Mouse (Mus musculus) heart, adult 9 months (tissue): ENCODE results near the gene Abraxas2.

ENCODE experiments used
- DNase-seq, 2 experiments: peaks; one replicate each; pipeline ENCODE4 v3.0.0; 2022; ENCODE audit warnings: low spot score in 2 of 2

The Abraxas2 gene

GRCm38 (mm10) chr7:132859042-132859958 is at the start of gene Abraxas2:
TSS of gene Abraxas2 (plus strand) at chr7:132859225.
- peak; percentile 86 to 88 for DNase-seq

- no peak for DNase-seq
Observed at GRCm38 (mm10) chr7:132809721-132810120, 49.3 kb upstream of the Abraxas2 start.

- DNase-seq, result peak; percentile 70 to 75
Observed at GRCm38 (mm10) chr7:132810368-132810767, 48.7 kb upstream of the Abraxas2 start.

GRCm38 (mm10) chr7:132810879-132811278 is 48.1 kb upstream of the Abraxas2 start:
- DNase-seq, result peak; percentile 87 to 91

- peak in 1 of 2 experiments; percentile 62 for DNase-seq
Observed at GRCm38 (mm10) chr7:132811716-132812618, 47.1 kb upstream of the Abraxas2 start.

GRCm38 (mm10) chr7:132812619-132813415 is 46.2 kb upstream of the Abraxas2 start:
- DNase-seq, result peak in 1 of 2 experiments; percentile 55

- peak; percentile 74 to 79 for DNase-seq
Observed at GRCm38 (mm10) chr7:132813416-132814088, 45.5 kb upstream of the Abraxas2 start, which contains the start of gene Fam53b. TSS of gene Fam53b (minus strand) at chr7:132813886.

GRCm38 (mm10) chr7:132814089-132814450 is 45.0 kb upstream of the Abraxas2 start:
- DNase-seq, result no peak

GRCm38 (mm10) chr7:132815081-132815480 is 43.9 kb upstream of the Abraxas2 start:
- no peak for DNase-seq

GRCm38 (mm10) chr7:132816528-132816927 is 42.5 kb upstream of the Abraxas2 start:
- no peak for DNase-seq

GRCm38 (mm10) chr7:132817056-132817455 is 42.0 kb upstream of the Abraxas2 start:
- no peak for DNase-seq

GRCm38 (mm10) chr7:132820692-132821091 is 38.3 kb upstream of the Abraxas2 start:
- no peak for DNase-seq

GRCm38 (mm10) chr7:132823832-132824231 is 35.2 kb upstream of the Abraxas2 start:
- no peak for DNase-seq

- DNase-seq, result no peak
Observed at GRCm38 (mm10) chr7:132824346-132825022, 34.5 kb upstream of the Abraxas2 start.

GRCm38 (mm10) chr7:132830955-132831354 is 28.1 kb upstream of the Abraxas2 start:
- DNase-seq, result no peak

- no peak for DNase-seq
Observed at GRCm38 (mm10) chr7:132841287-132841686, 17.7 kb upstream of the Abraxas2 start.

GRCm38 (mm10) chr7:132842455-132842854 is 16.6 kb upstream of the Abraxas2 start:
- DNase-seq, result no peak

- DNase-seq, result no peak
Observed at GRCm38 (mm10) chr7:132843152-132843551, 15.9 kb upstream of the Abraxas2 start.

GRCm38 (mm10) chr7:132852173-132852844 is 6.7 kb upstream of the Abraxas2 start, which contains the start of gene Eef1akmt2:
TSS of gene Eef1akmt2 (minus strand) at chr7:132852673.
- DNase-seq, result peak; percentile 81 to 86

- DNase-seq, result no peak
Observed at GRCm38 (mm10) chr7:132853361-132853760, 5.7 kb upstream of the Abraxas2 start.
